Mouse (Mus musculus) kidney, embryonic 14.5 days (tissue): ENCODE data around the gene Sco2. TPM values are rescaled to one million over a fixed set of nuclear protein-coding genes. Genes with fewer than 3 reads are reported as not detected.
A peak's percentile ranks its signal among the peaks of the same experiment; 100 is the strongest.

Source experiments
- ATAC-seq: fragments of 200-750 bp; cut with Nextera tagmentation; 2 replicates; pipeline ENCODE4 v1.8.0; 2017; ENCODE audit warnings: moderate number of reproducible peaks, mild to moderate bottlenecking, moderate TSS enrichment, moderate library complexity; ENCODE audit not compliant: low FRiP score, low TSS enrichment
- H3K27ac ChIP-seq: fragments of 300-500 bp; sonication (generic); 2 replicates; pipeline ENCODE4 v1.5.1; 2014; ENCODE audit warnings: low read depth, mild to moderate bottlenecking, low read length, moderate library complexity, mixed read lengths
- H3K27me3 ChIP-seq: fragments of 300-500 bp; sonication (generic); 2 replicates; pipeline ENCODE4 v1.6.1; 2014; ENCODE audit warnings: mild to moderate bottlenecking, low read length; ENCODE audit not compliant: control insufficient read depth, insufficient read depth
- H3K36me3 ChIP-seq: fragments of 300-500 bp; sonication (generic); 2 replicates; pipeline ENCODE4 v1.6.1; 2014; ENCODE audit warnings: low read length, mixed read lengths; ENCODE audit not compliant: control insufficient read depth, insufficient read depth
- H3K4me1 ChIP-seq: fragments of 300-500 bp; sonication (generic); 2 replicates; pipeline ENCODE4 v1.6.1; 2014; ENCODE audit warnings: low read length, mixed read lengths; ENCODE audit not compliant: control insufficient read depth, insufficient read depth
- H3K4me2 ChIP-seq: fragments of 300-500 bp; sonication (generic); replicated peaks from 2 replicates; pipeline ENCODE4 v1.6.1; 2014; ENCODE audit warnings: low read depth, mild to moderate bottlenecking, low read length
- H3K4me3 ChIP-seq: fragments of 300-500 bp; sonication (generic); 2 replicates; pipeline ENCODE4 v1.5.1; 2014; ENCODE audit warnings: mild to moderate bottlenecking, low read length
- H3K9ac ChIP-seq: fragments of 300-500 bp; sonication (generic); 2 replicates; pipeline ENCODE4 v1.6.1; 2014; ENCODE audit warnings: low read depth, mild to moderate bottlenecking, low read length, moderate library complexity
- H3K9me3 ChIP-seq: fragments of 300-500 bp; sonication (generic); 2 replicates; pipeline ENCODE4 v1.6.1; 2016; ENCODE audit warnings: low read length; ENCODE audit not compliant: control insufficient read depth
- WGBS: fragments of 180-500 bp; shearing (Covaris S2); extraction: QIAGEN DNeasy Blood & Tissue Kit; methylation state at CpG from one replicate; pipeline ENCODE4 v1.1.7; 2014; 5-methylcytosine and 5-hydroxymethylcytosine counted together
- polyA plus RNA-seq: library from polyadenylated mRNA; unstranded; fragments of >200 nt; fragmentation: Nextera tagmentation; extraction: Ambion mirVana; gene quantifications from 2 replicates; pipeline ENCODE4 v1.2.1, GENCODE M21; 2014

The Sco2 gene
- 10.2 and 11.4 TPM in 2 replicates for polyA plus RNA-seq

DNA sequence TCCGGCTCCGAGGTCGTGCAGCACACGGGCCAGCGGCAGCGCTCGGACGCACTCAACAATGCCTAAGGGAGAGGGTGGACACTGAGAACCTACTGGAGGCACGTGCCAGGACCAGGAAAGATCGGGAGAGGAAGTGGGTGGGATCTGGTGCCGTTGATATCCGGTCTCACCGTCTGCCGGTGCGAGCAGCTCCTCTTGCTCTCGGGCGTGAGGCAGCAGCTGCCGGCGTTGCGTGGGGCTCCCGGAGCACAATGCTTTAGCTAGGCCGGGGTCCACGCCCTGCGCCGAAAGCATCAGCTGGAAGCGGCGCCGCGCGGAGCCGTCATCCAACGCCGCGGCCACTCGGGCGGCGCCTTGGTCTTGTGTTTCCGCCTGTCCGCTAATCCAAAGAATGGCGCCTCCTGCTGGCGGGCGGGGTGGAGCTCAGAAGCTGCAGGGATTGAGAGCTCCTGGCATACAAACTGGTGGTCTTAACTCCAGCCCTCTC lies at the start of gene Sco2:
Gene Sco2, minus strand, starts transcription at position 85 of the 487 bp plus-strand sequence.
- Histone ChIP-seq H3K4me2 (peak within 1 kb of the TSS; percentile 78), H3K36me3 (peaks cover 38% of the 10 kb centered on the region), H3K9me3 (no peaks in the 10 kb centered on the region), H3K27ac (peak within 1 kb of the TSS; percentile 93), H3K4me1 (peaks cover 13% of the 10 kb centered on the region; the same call in 1 of the 2 replicates), H3K4me3 (peak within 1 kb of the TSS; percentile 66), H3K27me3 (peaks cover 29% of the 10 kb centered on the region), H3K9ac (peak within 1 kb of the TSS; percentile 81)
- ATAC-seq, result peak; percentile 83
- under 1% methylated on average over 42 of the region's 42 CpGs for WGBS

DNA sequence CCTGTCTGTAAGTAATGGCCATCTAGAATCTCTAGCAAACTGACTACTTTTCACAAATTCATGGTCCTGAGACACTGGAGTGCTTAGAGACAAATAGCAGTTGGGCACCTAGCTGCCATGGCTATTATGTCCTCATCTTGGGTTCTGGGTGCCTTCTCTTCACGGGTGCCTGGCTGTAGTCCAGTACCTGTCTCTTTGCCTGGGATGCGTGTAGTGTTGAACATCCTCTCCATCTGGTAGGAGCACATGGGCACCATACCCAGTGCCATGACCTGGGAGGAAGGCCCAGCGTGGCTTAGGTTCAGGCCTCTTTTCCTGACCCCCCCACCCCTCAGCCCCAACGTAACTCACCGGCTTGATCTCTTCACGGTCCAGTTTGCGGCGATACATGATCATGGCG lies 48.3 kb upstream of the Sco2 start:
- Histone ChIP-seq H3K4me1 (no peaks in the 10 kb centered on the region), H3K9ac (no peak overlapping the region), H3K36me3 (peaks cover 11% of the 10 kb centered on the region; the same call in 1 of the 2 replicates), H3K4me3 (no peak overlapping the region), H3K27ac (no peak overlapping the region), H3K27me3 (no peaks in the 10 kb centered on the region), H3K9me3 (no peaks in the 10 kb centered on the region), H3K4me2 (no peak overlapping the region)
- no peak for ATAC-seq
- WGBS, result 88% methylated on average over 9 of the region's 9 CpGs

DNA sequence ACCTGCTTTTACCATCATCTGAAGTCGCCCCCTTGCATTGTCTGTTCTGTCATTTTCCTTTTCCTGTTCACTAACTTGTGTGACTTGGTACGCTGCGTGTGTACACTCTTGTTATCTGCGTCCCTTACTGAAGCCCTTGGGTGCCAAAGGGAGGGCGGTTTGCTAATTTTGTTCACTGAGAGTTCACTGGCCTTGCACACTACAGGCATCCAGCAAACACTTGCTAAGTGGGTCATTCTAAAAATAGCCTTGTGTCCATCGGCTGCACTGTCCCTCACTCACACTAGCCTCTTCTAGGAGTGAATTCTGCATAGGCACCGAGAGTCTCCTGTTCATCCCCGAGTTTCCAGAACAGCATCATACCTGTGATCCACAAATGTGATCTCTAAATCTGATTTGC lies 41.6 kb upstream of the Sco2 start:
- Histone ChIP-seq H3K4me3 (no peak overlapping the region), H3K9ac (no peak overlapping the region), H3K36me3 (no peaks in the 10 kb centered on the region; the same call in 1 of the 2 replicates), H3K4me1 (no peaks in the 10 kb centered on the region), H3K27me3 (no peaks in the 10 kb centered on the region), H3K9me3 (no peaks in the 10 kb centered on the region), H3K27ac (no peak overlapping the region), H3K4me2 (no peak overlapping the region)
- 88% methylated on average over 8 of the region's 8 CpGs for WGBS
- no peak for ATAC-seq

GRCm38 (mm10) chr15:89410118-89410517 lies 36.5 kb upstream of the Sco2 start, which contains the start of gene Syce3:
TSS of gene Syce3 (minus strand) at chr15:89410503.
- H3K4me2 ChIP-seq, result no peak within 1 kb of the TSS
- WGBS, result 93% methylated on average over 22 of the region's 24 CpGs
- H3K36me3 ChIP-seq, result no peaks in the 10 kb centered on the region
- no peaks in the 10 kb centered on the region for H3K27me3 ChIP-seq
- no peak within 1 kb of the TSS for H3K9ac ChIP-seq
- H3K4me3 ChIP-seq, result no peak within 1 kb of the TSS
- no peak within 1 kb of the TSS for H3K27ac ChIP-seq
- no peaks in the 10 kb centered on the region for H3K4me1 ChIP-seq
- 0 out of 2 replicates have a peak, but pooled peaks have one; percentile 12 for ATAC-seq
- peaks cover 3% of the 10 kb centered on the region; the same call in 1 of the 2 replicates for H3K9me3 ChIP-seq

GRCm38 (mm10) chr15:89406691-89407090 lies 33.0 kb upstream of the Sco2 start:
- Histone ChIP-seq H3K4me3 (no peak overlapping the region), H3K9me3 (peaks cover 3% of the 10 kb centered on the region; the same call in 1 of the 2 replicates), H3K36me3 (no peaks in the 10 kb centered on the region), H3K27ac (no peak overlapping the region), H3K4me1 (no peaks in the 10 kb centered on the region), H3K9ac (no peak overlapping the region), H3K4me2 (no peak overlapping the region), H3K27me3 (no peaks in the 10 kb centered on the region)
- no peak for ATAC-seq

GRCm38 (mm10) chr15:89404831-89405623 lies 31.4 kb upstream of the Sco2 start:
- Histone ChIP-seq H3K4me3 (no peak overlapping the region), H3K4me2 (no peak overlapping the region), H3K4me1 (no peaks in the 10 kb centered on the region), H3K27me3 (no peaks in the 10 kb centered on the region), H3K9ac (no peak overlapping the region), H3K27ac (no peak overlapping the region), H3K9me3 (peaks cover 3% of the 10 kb centered on the region; the same call in 1 of the 2 replicates), H3K36me3 (no peaks in the 10 kb centered on the region)
- 81% methylated on average over 10 of the region's 10 CpGs for WGBS
- ATAC-seq, result no peak

GRCm38 (mm10) chr15:89402471-89402870 lies 28.8 kb upstream of the Sco2 start:
- no peak for ATAC-seq
- WGBS, result 92% methylated on average over 1 of the region's 1 CpGs

DNA sequence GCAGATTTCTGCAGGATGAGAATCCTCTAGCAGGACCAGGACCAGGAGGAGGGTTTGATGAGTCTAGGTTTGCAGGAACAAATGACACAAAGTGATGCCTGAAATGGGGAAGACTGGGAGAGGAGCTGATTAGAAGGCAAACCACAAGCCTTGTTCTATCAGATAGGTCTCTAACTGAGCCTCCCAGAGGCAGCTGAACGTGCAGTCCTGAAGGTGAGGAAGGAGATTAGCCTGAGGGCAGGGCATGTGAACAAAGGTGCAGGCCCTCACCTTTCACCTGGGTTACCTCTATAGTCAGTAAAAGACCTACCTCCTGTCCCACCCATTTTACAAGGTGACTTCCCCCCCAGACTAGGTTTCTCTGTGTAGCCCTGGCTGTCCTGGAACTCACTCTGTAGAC lies 26.1 kb upstream of the Sco2 start:
- WGBS, result 31% methylated on average over 1 of the region's 1 CpGs
- no peak overlapping the region for H3K4me2 ChIP-seq
- no peaks in the 10 kb centered on the region for H3K36me3 ChIP-seq
- no peaks in the 10 kb centered on the region for H3K27me3 ChIP-seq
- no peak for ATAC-seq
- no peak overlapping the region for H3K4me3 ChIP-seq
- H3K9me3 ChIP-seq, result no peaks in the 10 kb centered on the region
- H3K9ac ChIP-seq, result no peak overlapping the region
- H3K4me1 ChIP-seq, result no peaks in the 10 kb centered on the region
- no peak overlapping the region for H3K27ac ChIP-seq

More at GRCm38 (mm10) chr15:89402471-89402870, 28.8 kb upstream of the Sco2 start:
- H3K4me2 ChIP-seq, result no peak overlapping the region
- H3K4me1 ChIP-seq, result no peaks in the 10 kb centered on the region
- H3K9me3 ChIP-seq, result peaks cover 3% of the 10 kb centered on the region; the same call in 1 of the 2 replicates
- no peak overlapping the region for H3K4me3 ChIP-seq
- H3K36me3 ChIP-seq, result no peaks in the 10 kb centered on the region
- no peak overlapping the region for H3K27ac ChIP-seq
- H3K9ac ChIP-seq, result no peak overlapping the region
- no peaks in the 10 kb centered on the region for H3K27me3 ChIP-seq

GRCm38 (mm10) chr15:89398146-89398545 lies 24.5 kb upstream of the Sco2 start:
- H3K9me3 ChIP-seq, result no peaks in the 10 kb centered on the region
- H3K36me3 ChIP-seq, result no peaks in the 10 kb centered on the region
- H3K4me1 ChIP-seq, result no peaks in the 10 kb centered on the region
- no peaks in the 10 kb centered on the region for H3K27me3 ChIP-seq
- no peak overlapping the region for H3K4me3 ChIP-seq
- H3K27ac ChIP-seq, result no peak overlapping the region
- WGBS, result 89% methylated on average over 2 of the region's 2 CpGs
- no peak for ATAC-seq
- H3K9ac ChIP-seq, result no peak overlapping the region
- H3K4me2 ChIP-seq, result no peak overlapping the region
